Mouse (Mus musculus) CD4-positive naive resting alpha-beta T cell, adult 76 days (primary cell): ENCODE data around the gene Gm20517. TPM values are rescaled to one million over a fixed set of nuclear protein-coding genes. Genes with fewer than 3 reads are reported as not detected.

Experiments
- total RNA-seq: library from RNA; stranded (reverse); gene quantifications from one replicate; pipeline ENCODE4 v1.2.4, GENCODE M21; 2023

Gm20517 gene
- total RNA-seq, result 9.8 TPM

GRCm38 (mm10) chr17:47610849-47611660 is at the start of gene Gm20517, which contains the start of the genes Bysl and Med20:
Gene Gm20517 (plus strand): TSS chr17:47611589.
Gene Bysl (minus strand): TSS chr17:47611492.
Gene Med20 (plus strand): TSS chr17:47611582.

GRCm38 (mm10) chr17:47630678-47631065 is 19.3 kb downstream of the Gm20517 start, which contains the start of gene Usp49:
Gene Usp49 (plus strand): TSS chr17:47630690.

GRCm38 (mm10) chr17:47688344-47688607 is 76.9 kb downstream of the Gm20517 start, which contains the start of gene Tomm6:
Gene Tomm6 (minus strand): TSS chr17:47688386.

GRCm38 (mm10) chr17:47688608-47689575 is 77.5 kb downstream of the Gm20517 start, which contains the start of gene Frs3:
Gene Frs3 (plus strand): TSS chr17:47689030.

GRCm38 (mm10) chr17:47694442-47694502 is 82.9 kb downstream of the Gm20517 start, which contains the start of gene Gm21981:
Gene Gm21981 (minus strand): TSS chr17:47694455.

GRCm38 (mm10) chr17:47694503-47695336 is 83.3 kb downstream of the Gm20517 start, which contains the start of gene Prickle4:
Gene Prickle4 (minus strand): TSS chr17:47694736.

GRCm38 (mm10) chr17:47726566-47726965 is 115.2 kb downstream of the Gm20517 start, which contains the start of gene Pgc:
Gene Pgc (plus strand): TSS chr17:47726842.

Other genes starting within 250 kb of the Gm20517 start
- gene Mrps10, start 242.7 kb upstream of the Gm20517 start, total RNA-seq, result 25.4 TPM
- gene Guca1b, start 226.2 kb upstream of the Gm20517 start, total RNA-seq, result 3.5 TPM
- gene Guca1a, start 211.0 kb upstream of the Gm20517 start, total RNA-seq, result not detected
- gene AI661453, start 175.0 kb upstream of the Gm20517 start, total RNA-seq, result not detected
- gene 1700001C19Rik, start 174.2 kb upstream of the Gm20517 start, total RNA-seq, result not detected
- 88.3 TPM for gene Taf8, start 109.3 kb upstream of the Gm20517 start, total RNA-seq
- gene Ccnd3, start 106.5 kb upstream of the Gm20517 start, total RNA-seq, result 419 TPM
- gene Bysl, start 97 bp upstream of the Gm20517 start, total RNA-seq, result 14.7 TPM
- 66.3 TPM for gene Med20, start within 50 bp of the Gm20517 start, total RNA-seq
- 13.2 TPM for gene Usp49, start 19.1 kb downstream of the Gm20517 start, total RNA-seq
- gene Tomm6, start 76.8 kb downstream of the Gm20517 start, total RNA-seq, result 125 TPM
- gene Frs3, start 77.4 kb downstream of the Gm20517 start, total RNA-seq, result 3.5 TPM
- not detected for gene Gm21981, start 82.9 kb downstream of the Gm20517 start, total RNA-seq
- not detected for gene Prickle4, start 83.1 kb downstream of the Gm20517 start, total RNA-seq
- not detected for gene Pgc, start 115.3 kb downstream of the Gm20517 start, total RNA-seq
- gene Tfeb, start 125.4 kb downstream of the Gm20517 start, total RNA-seq, result 37.5 TPM
- gene Mdfi, start 223.1 kb downstream of the Gm20517 start, total RNA-seq, result 1.1 TPM